Mouse (Mus musculus): Measurements from ENCODE around the gene Cela2a.

The Cela2a gene

DNA sequence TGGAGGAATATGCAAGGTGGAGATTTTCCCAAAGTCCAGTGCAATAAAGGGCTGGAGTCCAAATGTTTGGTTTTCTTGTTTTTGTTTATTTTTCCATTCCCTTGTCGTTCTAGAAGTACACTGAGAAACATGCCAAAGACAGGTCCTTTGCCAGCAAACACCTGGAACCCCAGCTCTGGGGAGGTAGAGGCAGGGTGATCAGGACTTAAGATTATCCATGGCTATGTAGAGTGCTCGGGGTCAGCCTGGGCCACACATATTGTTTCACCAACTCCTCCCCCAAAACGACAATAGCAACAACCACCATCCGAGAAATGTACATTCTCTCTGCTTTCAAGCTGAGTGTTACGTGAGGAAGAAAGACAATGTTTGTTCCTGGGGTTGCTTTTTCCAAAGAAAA, at the start of gene Cela2a:
Gene Cela2a (minus strand): TSS at position 101 of the 400 bp plus-strand sequence.
- no peak for DNase-seq

DNA sequence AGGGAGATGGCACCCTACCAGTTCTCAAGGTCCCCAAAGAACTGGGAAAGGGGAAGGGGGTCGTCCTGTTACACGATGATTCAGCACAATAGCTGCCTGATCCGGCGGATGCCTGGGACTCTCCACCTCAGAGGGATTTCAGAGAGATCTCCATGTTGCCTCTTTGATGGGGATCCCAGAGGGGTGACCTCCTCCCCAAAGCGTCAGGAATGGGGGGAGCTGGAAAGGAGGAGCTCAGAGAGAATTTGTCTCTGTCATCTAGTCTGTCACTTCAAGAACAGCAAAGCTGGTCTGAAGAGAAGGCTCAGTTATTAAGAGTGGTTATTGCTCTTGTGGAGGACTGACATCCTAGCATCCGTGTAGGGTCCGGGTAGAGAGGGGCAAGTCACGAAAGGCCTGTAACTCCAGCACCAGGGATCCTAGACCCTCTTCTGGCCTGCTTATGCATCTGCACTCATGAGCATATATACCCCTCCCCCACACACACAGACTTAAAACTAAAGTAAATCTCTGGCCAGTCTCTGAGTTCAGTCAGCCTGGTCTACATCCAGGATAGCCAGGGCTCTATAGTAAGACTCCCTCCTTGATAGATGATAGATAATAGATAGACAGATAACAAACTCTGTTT, 49.6 kb upstream of the Cela2a start:
- DNase-seq: no peak

DNA sequence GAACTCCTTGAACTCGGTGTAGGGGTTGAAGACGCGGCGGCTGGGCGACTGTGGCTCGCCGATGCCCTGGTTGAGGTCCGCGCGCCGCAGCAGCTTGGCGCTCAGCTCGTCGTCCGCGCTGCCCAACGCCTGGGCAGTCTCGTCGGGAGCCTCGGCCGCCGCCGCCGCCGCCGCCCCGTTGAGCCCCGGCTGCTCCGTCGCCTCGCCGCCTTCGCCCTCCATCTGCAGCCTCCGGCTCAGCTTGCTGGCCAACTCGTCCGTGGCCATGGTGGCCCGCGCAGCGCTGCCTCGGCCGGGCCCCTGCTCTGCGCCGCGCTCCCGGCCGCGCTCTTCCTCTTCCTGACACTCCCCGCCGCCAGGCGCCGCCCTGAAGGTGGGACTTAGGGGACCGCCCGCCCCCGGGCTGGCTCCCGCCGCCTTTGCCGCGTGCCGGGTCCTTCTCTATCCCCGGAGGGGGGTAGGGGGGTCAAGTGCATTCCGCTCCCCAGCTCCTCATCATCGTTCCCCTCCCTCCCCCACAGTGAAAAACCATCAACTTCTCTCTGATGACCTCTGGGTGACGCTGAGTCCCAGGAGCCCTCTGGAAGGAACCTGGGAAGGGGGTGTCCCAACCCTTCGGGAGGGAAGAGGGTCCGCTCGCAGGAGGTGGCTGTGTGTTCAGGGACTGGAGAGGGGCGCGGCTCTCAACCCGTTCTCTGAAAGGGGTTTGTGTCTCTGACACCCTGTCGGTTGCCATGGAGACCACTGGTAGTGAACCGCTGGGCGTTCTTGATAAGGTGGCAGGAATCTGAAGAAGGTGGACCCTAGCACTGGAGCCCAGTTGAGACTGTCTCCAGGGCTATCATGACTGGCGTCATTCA, 48.9 kb upstream of the Cela2a start, which contains the start of gene Efhd2:
Gene Efhd2 (minus strand): TSS at position 320 of the 860 bp plus-strand sequence.
- DNase-seq: peak; percentile 88

DNA sequence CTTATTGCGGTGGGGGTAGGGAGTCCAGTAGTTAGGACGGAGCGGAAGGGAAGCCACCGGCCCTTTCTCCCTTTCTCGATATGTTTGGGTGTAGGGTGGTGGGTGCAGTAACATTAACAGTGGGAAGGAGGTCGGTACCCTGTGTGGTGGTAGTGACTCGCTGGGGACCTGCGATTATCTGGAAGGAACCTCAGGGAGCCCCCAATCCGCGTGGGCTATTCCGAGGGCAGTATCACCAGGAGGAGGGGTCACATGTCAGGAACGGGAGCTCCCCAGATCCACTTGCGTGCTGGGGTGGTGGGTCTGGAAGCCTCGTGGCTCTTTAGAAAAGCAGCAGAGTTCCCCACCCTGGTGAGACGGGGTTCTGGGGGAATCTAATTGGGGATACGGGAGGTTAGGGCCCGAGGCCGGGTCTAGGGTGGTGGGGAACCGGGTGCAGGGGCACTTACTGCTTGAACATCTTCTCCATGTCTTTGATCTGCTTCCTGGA, 48.2 kb upstream of the Cela2a start:
- no peak for DNase-seq

- DNase-seq: no peak
Observed at GRCm38 (mm10) chr4:141872977-141873376, 47.0 kb upstream of the Cela2a start.

DNA sequence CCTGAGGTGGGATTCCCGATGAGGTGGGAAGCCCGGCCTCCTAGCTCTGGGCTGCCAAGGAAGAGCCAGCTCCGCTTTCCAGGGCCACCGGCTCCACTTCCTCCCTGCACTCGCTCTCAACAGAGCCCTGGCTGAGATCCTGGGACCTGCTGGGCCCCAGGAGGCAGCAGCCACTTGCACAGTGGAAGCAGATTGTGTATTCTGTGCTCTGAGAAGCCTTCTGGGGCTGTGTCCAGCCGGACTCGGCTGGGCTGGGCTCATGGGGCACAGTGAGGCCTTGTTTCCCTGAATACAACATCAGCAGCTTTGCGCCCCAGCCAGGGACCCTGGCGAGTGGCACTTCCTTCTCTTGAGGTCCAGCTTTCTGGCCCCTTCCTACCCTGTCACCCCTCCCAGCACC, 45.9 kb upstream of the Cela2a start:
- no peak for DNase-seq

- no peak for DNase-seq
Observed at GRCm38 (mm10) chr4:141871333-141871725, 45.4 kb upstream of the Cela2a start.

DNA sequence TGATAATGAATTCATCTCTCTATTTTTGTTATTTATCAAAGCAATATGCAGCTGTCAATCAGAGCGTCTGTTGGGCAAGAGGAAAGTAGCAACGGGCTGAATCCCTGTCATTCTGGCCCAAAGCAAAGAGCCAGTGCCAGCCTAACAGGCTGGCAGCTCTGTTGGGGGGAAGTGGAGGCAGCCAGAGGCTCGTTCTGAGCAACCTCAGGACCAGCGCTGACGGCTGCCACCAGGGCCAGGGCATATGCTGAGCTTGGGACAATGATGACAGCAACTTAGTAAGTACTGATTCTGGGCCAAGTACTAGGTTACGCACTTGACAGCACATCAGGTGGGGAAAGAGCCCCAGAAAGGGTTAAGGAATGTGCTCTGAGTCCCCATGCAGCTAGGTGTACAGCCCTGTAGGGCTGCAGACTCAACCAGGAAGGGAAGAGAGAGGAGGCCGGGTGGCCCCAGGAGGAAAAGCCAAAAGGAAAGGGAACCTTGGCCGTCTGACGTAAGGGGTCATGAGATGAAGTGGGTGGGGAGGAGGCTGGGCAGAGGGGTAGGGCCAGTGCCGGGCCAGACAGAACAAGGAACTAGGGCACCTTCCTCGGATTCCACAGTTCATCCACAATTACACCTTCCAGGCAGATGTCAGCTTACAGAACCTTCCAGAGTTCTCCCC, 44.8 kb upstream of the Cela2a start:
- DNase-seq: peak; percentile 68

GRCm38 (mm10) chr4:141869436-141870215, 43.7 kb upstream of the Cela2a start:
- DNase-seq: no peak

DNA sequence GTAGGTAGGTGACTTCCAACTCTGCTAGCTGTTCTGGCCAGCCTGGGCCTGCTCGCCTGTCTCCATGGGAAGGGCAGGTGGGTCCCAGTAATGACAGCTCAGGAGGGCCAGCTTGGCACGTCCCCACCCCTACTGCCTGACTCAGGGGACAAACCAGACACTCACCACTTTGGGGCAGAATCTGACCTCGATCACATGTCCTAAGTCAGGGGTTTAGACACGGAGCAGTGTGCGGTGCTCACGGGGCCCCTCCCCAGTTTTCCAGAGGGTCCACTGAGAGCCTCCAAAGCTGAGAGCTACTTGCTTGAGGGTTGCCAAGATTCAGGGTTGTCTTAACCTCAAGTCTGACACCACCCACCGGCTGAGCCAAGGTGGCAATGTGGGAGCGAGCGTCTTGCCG, 42.1 kb upstream of the Cela2a start:
- DNase-seq: no peak

DNA sequence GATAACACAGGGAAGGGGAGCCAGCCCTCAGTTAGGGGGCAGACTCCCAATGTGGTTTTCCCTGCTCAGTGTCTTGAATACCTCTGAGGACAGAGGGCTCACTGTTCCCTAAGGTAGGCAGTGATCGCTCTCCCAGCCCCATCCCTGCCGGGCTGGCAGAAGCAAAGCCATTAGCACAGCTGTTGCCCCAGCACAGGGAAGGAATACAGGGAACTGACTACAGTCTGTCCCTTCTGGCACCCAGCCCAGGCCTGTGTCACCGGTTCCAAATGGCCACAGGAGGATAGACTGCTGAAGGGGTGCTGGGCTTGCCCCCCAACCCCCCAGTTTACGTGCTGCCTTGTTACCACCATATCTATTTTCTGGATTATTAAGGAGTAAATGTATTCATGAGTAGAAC, 41.5 kb upstream of the Cela2a start:
- peak; percentile 65 for DNase-seq

- peak; percentile 73 for DNase-seq
Observed at GRCm38 (mm10) chr4:141866933-141867490, 41.1 kb upstream of the Cela2a start.

- no peak for DNase-seq
Observed at GRCm38 (mm10) chr4:141865600-141865999, 39.6 kb upstream of the Cela2a start.

GRCm38 (mm10) chr4:141865006-141865405, 39.0 kb upstream of the Cela2a start:
- DNase-seq: no peak

DNA sequence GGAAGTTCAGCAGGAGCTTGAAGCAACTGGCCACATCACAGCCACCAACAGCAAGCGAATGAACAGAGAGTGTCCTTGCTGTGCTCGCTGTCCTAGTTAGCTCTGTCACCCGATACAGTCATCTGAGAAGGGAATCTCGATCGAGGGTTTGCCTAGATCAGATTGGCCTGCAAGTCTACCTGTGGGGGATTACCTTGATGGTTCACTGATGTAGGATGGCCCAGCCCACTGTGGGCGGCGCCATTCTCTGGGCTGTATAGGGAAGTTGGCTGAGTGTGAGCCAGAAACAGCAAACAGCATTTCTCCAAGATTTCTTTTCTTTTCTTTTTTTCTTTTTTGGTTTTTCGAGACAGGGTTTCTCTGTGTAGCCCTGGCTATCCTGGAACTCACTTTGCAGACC, 38.5 kb upstream of the Cela2a start:
- no peak for DNase-seq

DNA sequence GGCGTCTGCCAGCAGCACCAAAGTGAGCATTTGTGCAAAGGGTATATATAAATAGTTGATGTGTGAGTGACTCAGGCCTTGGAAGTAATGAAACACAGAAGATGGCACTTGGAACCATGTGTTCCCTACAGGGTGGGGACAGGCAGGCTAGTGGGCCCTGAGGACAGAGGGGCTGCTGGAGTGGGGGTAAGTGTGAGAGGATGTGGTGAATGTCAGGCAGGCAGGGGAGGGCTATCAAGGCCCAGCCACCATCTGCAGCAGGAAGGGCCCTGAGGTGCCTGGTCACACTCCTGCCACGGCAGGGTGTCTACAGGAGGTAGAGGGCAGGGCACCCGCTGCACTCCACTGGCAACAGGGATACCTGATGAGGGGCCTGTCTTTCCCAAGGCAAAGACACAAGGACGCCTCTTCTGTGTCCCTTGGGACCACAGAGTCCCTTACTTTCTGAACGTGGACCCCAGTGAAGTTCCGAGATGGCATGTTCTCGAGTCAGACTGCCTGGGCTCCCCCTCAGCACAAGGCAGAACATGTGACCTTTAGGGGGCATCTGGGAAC, 37.8 kb upstream of the Cela2a start:
- DNase-seq: no peak

DNA sequence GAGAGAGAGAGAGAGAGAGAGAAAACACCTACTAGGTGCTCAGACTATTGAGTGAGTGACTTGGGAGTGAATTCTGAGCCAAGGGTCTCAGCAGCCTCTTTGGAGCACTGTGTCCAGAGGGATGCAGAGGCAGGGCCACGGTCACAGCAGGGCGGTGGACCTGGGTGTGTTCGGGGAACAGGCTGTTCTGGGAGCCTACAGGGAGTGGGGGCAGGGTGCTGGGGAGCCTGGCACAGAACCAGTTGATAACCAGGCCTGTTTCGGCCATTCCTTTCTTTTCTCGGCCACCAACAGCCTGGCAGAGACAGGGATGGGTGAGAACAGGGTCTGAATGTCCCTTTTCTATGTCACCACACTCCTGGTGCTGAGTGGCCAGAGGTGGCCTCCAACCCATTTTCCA, 36.9 kb upstream of the Cela2a start:
- no peak for DNase-seq

- DNase-seq: no peak
Observed at GRCm38 (mm10) chr4:141861591-141862295, 35.8 kb upstream of the Cela2a start.

- DNase-seq: no peak
Observed at GRCm38 (mm10) chr4:141860246-141860841, 34.4 kb upstream of the Cela2a start.

GRCm38 (mm10) chr4:141859351-141859750, 33.4 kb upstream of the Cela2a start:
- no peak for DNase-seq

- peak; percentile 41 for DNase-seq
Observed at GRCm38 (mm10) chr4:141858501-141858900, 32.5 kb upstream of the Cela2a start.

Data from kidney, postnatal 14 days (tissue).